Comparison of ENCODE assay signal across 20 mouse cellular contexts in the genomic region with DNA sequence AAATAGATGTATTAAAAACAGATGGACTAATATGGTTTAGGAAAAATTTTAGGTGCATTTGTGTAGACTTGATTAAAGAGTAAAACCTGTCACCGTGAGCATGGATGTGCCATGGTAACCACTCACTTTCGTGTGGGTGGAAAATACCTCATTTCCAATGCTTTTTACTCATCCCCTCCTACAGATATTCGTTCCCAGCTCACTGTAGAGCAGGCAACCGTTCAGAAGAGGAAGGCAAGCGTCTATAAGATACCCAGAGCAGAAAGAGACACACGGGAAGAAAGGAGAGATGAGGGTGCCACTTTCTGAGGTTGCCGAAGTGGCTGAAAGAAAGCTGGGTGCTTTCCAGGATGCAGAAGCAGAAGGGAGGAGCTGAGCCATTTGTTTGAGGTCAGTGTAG. TPM values are rescaled to one million over a fixed set of nuclear protein-coding genes. Genes with fewer than 3 reads are reported as not detected.
DNase-seq lines count a peak whose midpoint lies in the region.
"Had no signal": no experiment of that assay in that cellular context is flagged by ENCODE, and none has a peak within 500 bp of the region (broad histone marks: within the 10 kb centered on the region; RNA-seq: fewer than 3 reads in every experiment).

No protein-coding gene starts in this region.

- DNase-seq in frontal cortex, adult 2 months (ENCODE audit: extremely low spot score in 1 of 2, low spot score in 1 of 2): peak; percentile 11 to 61
- DNase-seq in frontal cortex, postnatal 10 days (ENCODE audit: low spot score in 2 of 2): no peak
- peak; percentile 9 for DNase-seq in layer of hippocampus, adult 9-11 months
- no peak for DNase-seq in layer of hippocampus, postnatal 36 days
- peak; percentile 37 to 42 for DNase-seq in right cerebral cortex, adult 2 months (ENCODE audit: low spot score in 2 of 2)
- DNase-seq in right cerebral cortex, postnatal 14 days: no peak
- peak; percentile 55 for DNase-seq in telencephalon, adult 2 months (ENCODE audit: low read depth, low spot score)
- no peak for DNase-seq in urinary bladder, postnatal 4 days (ENCODE audit: low spot score in 2 of 2)
- DNase-seq: adrenal gland, postnatal 10 days; cerebellum, adult 11 months; cerebellum, adult 9-11 months; gastrocnemius, postnatal 36 days; kidney, adult 18-20 months; kidney, postnatal 25 days; lung, postnatal 4 days; spleen, adult 18-20 months; thymus, adult 18-20 months; thymus, postnatal 25 days had no signal

RNA-seq across cellular contexts. Expression of a gene that starts 25.2 kb away (rescaled TPM):
- 4.7 and 5.5 TPM in 2 replicates for polyA plus RNA-seq in frontal cortex, adult 2 months (2012; rRNA removed)
- total RNA-seq in layer of hippocampus, postnatal 36 days (2021): 10 to 100 TPM in 1 of 2 experiments, 1 to 10 TPM in 1; 9.7 to 10.4 TPM
- polyA plus RNA-seq: erythroblast, embryonic 14.5 days; G1E had no signal

Comparison
In these comparisons a context has a peak if more than half of its experiments do, and no peak if none do; other contexts are left out.
1. DNase-seq: peak in frontal cortex, adult 2 months (2 of 2), layer of hippocampus, adult 9-11 months (single experiment), right cerebral cortex, adult 2 months (2 of 2) and telencephalon, adult 2 months (single experiment); none in frontal cortex, postnatal 10 days (0 of 2), layer of hippocampus, postnatal 36 days (0 of 2), right cerebral cortex, postnatal 14 days (single experiment) and urinary bladder, postnatal 4 days (0 of 2).